Mouse (Mus musculus) lung, postnatal 36 days (tissue): ENCODE data around the gene Hal.

Source experiments
- DNase-seq: peaks from one replicate; pipeline ENCODE4 v3.0.0; 2022; ENCODE audit warnings: mixed read lengths

Gene Hal

DNA sequence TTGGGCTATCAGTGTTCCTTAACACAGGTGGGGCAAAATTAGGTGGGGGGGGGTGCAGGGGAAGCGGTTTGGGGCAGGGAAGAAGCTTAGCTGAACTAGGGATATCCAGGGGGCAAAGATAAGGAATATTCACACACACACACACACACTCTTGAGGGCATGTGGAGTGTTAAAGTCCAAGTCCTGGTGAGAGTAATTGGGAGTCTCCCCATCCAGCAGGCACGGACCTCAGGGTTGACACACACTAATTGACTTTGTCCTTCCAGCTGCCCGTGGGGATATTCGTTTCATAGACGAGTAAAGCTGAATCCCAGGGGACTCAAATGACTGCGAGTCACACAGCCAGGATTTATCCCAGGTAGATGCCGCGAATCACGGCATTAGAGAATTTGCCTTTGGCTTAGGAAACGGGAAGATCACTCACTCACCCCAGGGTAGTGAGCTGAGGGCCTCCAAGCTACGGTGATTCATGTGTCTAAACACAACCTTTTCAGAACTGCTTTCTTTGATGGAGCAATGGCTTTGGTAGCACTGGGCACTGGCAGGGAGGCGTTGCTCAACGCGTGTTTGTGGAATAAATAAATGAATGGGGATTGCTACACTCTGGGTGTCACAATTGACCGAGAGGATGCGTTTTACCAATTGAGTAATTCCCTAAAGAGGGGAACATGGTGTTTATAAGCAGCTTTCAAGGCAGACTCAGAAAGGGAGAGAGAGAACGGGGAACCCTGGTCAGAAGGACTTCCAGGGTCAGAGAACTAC, at the start of gene Hal:
Gene Hal (plus strand): TSS at position 703 of the 762 bp plus-strand sequence.
- DNase-seq: peak; percentile 74

DNA sequence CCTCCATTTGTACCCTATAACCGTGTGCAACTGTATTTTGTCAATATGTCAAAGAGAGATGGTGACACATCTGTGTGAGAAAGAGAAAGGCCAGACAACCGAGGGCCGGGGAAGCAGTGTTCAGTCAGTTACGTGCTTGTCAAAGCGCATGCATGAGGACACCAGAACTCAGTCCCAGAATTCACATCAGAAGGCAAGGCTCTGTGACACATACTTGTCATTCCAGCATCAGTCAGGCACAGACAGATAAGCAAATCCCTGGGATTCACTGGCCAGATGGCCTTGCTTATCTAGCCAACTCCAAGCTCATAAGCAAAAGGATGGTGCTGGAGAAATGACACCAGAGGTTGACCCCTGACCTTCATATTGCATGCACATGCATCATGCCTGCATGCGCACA, 47.1 kb upstream of the Hal start:
- no peak for DNase-seq

DNA sequence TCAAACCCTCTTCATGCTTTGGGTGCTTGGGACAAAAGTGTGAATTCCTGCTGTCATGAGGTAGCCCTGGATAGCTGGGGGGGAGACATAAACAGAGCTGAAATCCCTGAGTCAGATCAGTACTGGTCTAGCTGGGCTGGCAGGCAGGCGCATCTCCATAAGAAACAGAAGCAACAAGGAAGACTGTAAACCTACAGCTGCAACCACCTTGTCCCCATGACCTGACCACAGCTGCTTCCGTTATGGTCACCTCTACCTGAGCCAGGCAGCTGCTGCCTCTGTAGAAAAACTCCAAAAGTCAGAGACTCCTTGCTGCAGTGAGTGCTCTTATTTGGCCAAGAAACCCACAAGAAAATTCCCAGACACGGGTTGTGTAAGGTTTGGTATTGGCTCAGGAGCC, 46.4 kb upstream of the Hal start:
- no peak for DNase-seq

DNA sequence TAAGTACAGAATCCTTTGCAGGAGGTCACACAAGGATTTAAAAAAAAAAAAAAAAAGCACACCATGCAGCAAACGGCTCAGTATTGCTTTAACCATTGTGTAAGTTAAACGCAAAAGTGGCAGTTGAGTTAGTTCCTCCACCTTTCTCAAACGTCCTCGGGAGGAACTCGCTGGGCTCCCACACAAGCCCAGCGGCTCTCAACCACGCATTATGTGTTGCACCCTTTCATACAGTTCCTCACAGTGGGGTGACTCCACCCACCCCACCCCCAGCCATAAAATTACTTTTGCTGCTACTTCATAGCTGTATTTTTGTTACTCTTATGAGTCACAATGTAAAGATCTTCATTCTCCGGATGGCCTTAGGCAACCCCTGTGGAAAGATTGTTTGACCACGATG, 44.2 kb upstream of the Hal start:
- peak; percentile 46 for DNase-seq

DNA sequence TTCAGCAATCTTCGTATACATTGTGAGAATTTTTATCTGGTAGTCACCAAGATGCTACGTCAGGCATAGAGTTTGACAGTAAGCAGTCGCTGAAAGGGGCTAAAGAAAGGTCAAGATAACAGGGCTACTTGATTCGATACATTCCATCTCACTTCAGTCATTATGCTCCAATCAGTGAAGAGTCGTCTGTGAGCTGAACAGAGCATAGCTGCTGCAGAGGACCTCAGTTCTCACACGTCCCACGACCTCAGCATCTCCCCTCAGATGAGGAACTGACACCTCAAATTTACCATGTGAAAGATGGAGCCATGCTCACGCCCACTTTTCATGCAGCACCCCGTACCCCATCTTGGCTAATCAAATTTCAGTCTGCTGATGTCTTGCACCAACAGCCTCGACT, 41.2 kb upstream of the Hal start:
- no peak for DNase-seq

DNA sequence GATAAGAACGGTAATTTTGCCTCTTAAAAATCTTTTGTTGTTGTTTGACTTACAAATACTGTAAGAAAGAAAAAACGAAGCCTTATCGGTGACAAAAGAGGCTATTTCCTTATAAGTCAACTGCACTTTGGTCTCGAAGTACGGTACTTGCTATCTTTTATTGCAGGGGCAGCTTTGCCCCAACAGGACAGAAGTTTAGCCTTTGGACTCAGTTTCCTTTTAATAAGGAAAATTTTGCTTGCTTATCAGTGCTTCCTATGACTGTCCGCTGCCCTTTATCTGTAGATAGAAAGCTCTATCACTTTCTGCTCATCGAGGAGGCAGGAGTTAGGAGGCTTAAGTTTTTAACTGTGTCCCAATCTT, 33.9 kb upstream of the Hal start:
- no peak for DNase-seq

DNA sequence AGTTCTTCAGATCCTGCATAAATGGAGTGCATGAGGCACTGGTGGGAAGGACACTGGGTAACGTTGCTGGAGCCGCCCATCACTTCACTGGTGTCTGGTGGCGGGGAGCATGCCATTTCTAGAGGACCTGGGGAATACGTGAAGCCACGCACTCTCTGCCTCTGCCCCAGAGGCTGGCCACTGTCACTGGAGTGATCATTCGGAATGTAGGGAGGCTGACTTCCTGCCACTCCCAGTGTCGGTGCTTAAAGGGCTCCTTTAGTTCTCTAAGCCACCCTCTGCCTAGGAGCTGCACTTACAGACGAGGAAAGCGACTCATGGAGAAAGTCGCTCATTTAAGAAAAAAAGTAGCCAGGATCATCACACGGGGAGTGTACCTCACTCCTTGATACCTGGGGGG, 28.5 kb upstream of the Hal start:
- no peak for DNase-seq

DNA sequence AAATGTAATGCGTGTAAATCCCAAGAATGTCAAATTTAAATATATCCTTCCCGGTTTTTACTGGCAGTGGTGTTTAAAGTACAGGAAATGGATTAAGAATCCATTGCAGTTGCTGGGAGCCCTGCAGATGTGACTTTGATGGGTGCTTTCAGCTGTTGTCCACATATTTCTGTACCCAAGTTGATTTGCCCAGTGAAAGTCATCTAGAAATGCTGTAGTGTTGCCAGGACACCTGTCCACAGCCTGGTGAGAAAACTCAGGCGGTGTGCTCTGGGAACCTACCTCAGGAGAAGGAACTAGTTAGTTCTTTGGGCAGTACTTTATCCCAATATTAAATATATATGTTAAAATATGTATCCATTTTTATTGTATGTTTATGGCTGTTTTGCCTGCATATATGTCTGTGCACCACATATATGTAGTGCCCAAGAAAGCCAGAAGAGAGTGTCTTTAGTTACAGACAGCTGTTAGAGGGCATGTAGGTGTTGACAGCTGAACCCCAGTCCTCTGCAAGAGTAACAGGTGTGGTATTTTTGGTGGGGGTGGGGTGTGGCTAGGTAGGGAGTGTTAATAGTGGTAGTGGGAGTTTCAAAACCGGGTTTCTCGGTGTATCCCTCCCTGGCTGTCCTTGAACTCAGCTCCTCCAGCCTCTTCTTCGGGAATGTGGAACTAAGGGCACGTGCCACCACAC, 25.7 kb upstream of the Hal start:
- DNase-seq: no peak

DNA sequence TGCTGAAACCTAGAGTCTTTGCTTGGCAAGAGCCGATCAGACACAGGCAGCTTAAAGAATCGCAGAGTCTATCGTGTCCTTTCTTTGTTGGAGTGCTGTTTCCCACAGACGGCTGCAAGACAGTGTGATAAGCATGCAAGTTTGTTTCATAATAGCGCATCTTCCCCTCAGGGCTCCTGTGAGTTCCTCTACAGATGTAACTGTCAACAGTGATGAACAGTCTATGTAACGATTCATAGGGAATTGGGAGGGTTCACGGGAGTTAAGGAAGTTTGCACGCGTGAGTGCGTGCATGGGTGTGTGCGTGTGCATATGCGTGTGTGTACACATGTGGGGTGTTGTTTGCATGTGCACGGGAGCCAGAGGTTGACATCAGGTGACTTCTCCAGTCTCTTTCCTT, 25.0 kb upstream of the Hal start:
- no peak for DNase-seq

DNA sequence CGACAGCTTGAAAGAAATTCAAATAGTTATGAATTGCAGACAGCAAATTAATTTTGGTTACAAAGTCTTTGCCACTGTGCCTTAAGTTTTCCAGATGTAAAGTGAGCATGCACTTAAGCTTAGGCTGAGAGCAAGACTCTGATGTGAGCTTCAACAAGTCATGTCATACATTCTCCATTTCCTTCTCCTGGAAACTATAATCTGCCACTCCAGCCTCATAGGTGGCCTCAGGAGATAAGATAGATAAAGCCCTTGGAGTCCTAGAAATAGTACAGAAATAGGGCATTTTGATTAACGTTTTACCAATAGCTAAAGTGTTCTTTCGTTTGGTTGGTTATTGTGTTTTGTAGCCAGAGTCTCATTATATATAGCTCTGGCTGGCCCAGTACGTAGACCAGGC, 21.3 kb upstream of the Hal start:
- DNase-seq: no peak

DNA sequence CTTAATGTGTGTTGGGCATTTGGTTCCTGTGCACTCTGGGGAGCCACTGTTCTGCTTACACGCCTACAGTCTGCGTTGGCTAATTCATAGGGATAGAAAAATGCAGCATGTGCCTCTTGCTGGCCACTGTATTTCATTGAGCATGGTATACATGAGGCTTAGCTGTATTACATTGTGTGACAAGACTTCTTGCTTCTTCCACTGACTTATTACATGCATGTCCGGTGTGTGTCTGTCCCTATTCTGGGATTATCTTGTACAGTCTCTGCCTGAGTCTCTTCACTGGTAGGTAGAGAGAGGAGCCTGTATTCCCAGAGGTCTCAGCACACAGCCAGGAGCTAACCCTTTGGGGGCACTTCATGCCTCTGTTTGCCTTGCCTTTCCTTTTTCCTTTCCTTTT, 20.8 kb upstream of the Hal start:
- DNase-seq: no peak

DNA sequence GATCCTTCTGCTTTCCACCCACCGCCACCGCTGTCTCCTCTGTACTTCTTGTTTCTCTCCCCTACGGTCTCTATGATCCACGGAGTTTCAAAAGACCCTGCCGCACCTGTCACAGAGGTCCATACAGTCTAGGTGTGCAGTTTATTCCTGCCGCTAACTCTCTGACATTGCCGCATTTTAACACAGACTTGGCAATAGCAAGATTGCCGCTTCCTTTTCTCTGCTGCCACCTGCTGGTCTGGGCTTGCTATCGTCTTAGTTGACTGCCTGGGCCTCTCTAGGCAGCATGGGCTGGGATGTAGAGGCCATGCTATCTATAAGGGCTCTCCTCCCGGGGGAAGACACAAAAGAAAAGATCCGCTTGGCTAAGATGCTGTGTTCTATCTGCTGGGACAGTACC, 17.2 kb upstream of the Hal start:
- DNase-seq: peak; percentile 90

DNA sequence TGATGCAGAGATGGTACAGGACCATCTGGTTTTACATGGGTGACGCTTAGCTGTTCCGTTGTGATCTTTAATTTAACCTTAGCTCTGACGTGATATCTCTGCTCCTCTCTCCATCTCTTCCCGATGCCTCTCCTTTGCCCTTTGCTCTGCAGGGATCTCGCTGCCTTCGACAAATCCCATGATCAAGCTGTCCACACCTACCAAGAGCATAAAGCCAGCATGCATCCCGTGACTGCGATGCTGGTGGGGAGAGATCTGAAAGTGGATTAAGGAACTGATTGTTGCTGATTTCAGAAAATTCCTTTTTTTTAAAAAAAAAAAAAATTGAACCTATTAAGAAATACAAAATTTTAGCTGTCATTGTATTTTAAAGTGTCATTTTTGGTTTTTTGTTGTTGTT, 4.1 kb upstream of the Hal start:
- DNase-seq: no peak

DNA sequence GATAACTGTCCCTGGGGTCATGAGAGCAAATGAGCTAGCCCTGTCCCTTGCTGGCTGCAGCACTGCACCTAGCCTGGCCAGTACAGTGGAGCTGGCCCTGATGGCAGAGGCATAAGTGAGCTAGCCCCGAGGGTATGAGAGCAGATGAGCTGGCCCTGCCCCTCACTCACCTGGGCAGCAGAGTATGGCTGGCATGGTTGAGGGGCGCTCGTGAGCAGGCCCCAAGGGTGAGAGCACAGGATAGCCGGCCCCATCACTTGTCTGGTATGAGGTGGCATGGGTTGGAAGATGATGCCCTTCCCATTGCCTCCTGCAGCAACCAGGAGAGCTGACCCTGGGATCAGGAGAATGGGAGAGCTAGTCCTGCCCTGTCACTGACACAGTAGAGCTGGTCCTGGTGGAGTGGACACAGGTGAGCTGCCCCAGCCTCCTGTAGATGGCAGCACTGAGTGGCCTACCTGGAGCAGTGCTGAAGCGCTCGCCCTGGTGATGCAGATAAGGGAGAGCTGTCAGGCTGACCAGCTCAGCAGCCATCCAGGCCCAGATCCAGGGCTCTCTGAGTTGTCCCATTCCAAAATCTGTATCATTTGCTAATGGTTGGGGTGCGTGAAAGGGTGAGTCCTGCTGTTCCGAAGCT, 3.4 kb upstream of the Hal start:
- DNase-seq: peak; percentile 63

DNA sequence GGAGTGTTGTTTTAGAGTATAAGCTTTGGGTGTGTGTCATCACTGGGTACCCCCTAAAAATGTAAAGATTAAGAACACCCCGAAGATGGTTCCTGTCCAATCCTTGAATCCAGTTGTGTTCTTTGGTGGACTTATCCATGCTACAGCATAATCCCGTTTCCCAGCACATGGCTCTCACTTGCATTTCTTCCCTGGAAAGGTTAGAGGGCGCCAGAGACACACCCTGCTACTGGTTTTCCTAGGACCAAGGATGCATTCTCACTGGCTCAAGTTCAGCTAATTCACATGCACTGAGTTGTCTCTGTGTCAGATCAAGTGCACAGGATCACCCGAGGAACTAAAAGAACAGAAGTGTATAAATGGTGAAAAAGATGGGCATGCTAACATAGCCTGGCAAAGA, 1.9 kb upstream of the Hal start:
- peak; percentile 47 for DNase-seq

DNA sequence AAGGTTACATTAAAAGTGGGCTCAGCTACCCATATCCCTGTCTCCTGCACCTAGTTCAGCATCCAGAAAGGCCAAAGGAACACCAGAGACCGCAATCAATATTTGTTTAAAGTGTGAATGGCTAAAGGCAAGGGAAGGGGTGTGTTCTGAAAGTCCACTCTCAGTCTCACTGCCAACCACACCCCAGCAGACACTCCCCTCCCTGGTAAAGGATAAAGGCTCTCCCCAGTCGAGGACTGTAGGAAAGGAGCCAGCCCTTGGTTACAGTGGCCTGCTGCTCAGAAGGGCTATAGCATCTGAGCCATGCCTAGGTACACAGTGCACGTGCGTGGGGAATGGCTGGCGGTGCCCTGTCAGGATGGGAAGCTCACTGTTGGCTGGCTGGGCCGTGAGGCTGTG, 259 bp downstream of the Hal start:
- peak; percentile 21 for DNase-seq

DNA sequence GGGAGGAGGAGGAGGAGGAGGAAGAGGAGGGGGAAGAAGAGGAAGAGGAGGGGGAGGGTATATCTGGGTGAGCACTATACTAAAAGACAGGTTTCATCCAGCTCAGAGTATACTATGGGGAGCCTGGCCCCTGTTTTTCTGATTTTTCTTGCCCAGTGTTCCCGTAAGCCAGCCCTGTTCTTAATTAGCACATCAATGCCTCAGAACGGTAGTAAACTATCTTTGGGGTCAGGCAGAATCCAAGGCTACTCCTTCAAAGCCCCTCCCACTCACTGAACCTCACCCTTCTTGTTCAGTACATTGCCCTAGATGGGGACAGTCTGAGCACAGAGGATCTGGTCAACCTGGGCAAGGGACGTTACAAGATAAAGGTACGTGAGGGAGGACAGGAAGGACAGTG, 1.9 kb downstream of the Hal start:
- DNase-seq: no peak

DNA sequence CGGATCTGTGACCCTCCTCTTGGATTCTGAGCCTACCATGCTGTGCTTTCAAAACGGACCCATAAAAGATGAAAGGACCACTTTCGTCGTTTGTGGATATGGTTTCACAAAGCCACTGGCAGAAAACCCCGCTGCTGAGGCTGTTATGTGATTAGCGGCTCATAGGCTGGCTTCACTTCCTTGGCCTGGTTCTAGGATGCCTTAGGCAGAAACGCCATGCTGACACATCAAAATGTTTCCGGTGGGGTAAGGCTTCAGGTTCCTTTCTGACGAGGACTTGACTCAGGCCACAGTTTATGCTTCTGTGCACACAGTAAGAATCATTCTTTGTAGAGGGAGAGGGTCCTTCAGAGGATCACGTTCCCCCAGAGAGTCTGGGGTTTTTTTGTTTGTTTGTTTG, 12.3 kb downstream of the Hal start:
- no peak for DNase-seq

DNA sequence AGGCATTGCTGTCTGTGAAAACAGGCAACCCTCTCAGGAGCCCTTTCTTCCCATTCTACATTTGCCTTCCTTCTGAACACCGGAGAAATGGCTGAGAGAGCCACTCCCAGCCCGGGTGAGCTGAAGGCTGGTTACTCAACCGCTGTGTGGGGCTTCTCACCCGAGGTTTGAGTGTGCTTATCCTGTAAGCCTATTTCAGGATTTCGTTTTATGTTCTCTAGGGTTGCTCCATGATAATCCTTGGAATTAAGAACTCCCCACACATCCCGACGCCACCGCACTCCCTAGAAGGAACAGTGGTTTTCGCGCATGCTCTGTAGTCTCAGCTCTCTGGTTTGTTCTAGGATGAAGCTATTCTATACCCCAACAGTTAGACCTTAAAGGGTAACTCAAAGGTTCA, 12.8 kb downstream of the Hal start:
- no peak for DNase-seq

DNA sequence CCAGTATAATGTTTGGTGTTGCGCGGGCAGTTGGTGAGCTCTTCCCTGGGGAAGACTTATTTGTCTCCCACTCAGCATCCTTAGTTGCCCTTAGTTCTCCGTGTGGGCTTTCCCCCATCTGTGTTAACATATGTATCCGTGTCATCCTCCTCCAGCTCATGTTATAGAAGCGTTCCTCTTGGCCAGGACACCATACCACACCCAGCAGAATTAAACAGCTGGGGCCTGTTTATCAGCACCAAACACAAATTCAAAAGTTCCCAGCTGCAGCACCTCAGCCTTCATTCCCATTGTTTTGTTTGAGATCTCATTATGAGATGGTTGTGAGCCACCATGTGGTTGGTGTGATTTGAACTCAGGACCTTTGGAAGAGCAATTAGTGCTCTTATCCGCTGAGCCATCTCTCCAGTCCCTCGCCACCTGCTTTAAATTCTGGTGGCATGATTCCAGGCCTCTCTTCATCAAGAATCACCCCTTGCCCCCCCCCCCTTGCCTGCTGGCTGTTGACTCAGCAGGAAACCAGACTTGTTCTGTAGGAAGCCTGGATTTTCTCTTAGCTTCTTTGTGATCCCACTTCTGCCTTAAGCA, 19.9 kb downstream of the Hal start:
- no peak for DNase-seq

DNA sequence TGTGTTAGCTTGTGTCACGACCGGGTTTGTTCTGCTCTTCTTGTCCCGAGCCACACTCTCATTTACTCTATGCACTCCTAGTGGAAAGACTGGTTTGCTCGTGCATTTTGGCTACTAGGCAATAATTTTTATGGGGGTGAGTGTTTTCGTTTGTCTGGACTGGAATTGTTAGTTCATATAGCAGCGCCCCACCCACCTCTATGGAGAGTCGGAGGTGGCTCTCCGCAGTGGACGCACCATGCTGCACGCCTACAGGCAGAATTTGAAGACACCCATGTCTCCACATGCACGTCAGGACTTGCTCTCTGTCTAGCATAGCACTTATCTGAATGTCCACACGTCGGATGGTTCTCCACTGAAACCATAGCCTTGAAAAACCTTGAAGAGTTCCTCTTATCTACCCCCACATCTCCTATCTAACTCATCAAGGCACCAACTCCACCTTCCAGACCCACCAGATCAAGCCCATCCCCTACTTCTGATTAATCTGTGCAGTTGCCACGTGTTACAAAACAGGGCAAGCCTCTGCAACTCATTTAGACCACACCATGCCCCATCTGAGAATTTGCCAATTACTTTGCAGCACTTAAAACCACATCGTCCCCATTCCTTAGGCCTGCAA, 21.1 kb downstream of the Hal start:
- DNase-seq: no peak

DNA sequence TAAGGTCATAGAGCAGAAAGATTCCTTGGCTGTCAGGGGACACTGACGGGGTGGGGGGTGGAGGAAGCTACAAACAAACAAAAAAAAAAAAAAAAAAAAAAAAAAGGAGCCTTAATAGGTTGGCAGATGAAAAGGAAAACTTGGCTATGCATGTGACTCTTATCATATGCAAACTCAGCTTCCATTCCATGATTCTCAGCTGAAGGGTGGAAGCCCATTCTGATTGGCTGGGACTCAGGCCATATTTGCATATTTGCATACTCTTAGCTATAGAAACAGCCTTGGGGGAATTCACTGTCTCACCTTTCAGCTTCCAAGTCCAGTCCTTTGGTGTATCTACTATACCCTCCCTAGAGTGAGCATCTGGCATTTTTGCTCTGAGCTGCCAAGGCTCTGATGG, 26.9 kb downstream of the Hal start:
- DNase-seq: no peak

DNA sequence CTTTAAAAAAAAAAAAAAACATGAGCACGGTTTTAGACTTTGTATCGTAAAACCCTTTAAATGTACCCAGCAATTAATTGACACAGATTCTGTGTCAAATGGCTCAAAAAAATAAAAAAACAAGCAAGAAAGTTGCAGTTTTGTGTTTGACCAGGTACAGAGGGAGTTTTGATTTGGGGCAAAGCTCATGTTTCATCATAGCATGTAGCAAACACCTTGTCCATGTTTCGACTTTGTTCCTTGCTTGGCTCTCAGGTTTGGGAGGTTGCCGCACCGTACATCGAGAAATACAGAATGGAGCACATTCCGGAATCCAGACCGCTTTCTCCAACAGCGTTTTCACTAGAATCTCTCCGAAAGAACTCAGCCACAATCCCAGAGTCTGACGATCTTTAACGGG, 27.4 kb downstream of the Hal start:
- no peak for DNase-seq

DNA sequence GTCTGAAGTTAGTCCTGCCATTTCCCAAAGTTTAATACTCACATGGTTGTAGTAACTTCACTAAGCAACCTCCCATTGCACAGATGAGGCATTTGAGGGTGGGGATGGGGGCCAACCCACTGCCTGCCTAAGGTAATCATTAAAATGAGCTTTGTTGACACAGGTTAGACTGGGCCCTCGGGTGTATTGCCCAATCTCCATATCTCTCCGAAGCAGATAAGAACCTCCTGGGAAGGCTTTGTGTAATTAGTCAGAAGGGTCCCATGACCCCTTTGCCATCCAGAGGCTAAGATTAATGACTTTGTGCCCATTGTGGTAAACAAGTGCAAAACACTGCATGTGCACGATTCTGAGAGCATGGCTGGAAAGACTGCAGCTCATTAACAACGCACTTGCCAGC, 29.2 kb downstream of the Hal start:
- no peak for DNase-seq
